Mouse (Mus musculus): Measurements from ENCODE around the gene Rbm47.

- TF ChIP-seq CTCF (IDR thresholded peaks at IDR 0.05): no peak
- TF ChIP-seq EP300 (IDR thresholded peaks at IDR 0.05; ENCODE audit: insufficient read depth, low read depth, low read length): no peak
Observed at GRCm38 (mm10) chr5:66165748-66166147, 7.2 kb downstream of the Rbm47 start.

Measured in heart, adult 2 months (tissue).